Mouse (Mus musculus): Measurements from ENCODE around the gene Sec22a.

- no peak for TF ChIP-seq GATA1 (IDR thresholded peaks at IDR 0.05; ENCODE audit: low read length)
- TF ChIP-seq TAL1 (IDR thresholded peaks at IDR 0.05; ENCODE audit: low read length): no peak
These were observed 93.3 kb downstream of the Sec22a start for GRCm38 (mm10) chr16:35270353-35270934.
